Mouse (Mus musculus): ENCODE measurements at regions not wholly inside any gene's neighbourhood (a gene's known extent, or its start where the extent isn't known, plus 50 kb on each side); places are given as distances from the start of the nearest gene placed in this dataset.

- DNase-seq (ENCODE audit: low read depth in 2 of 2, low spot score in 2 of 2) = no peak
These were observed 53.8 kb upstream of the Phc1 start for GRCm38 (mm10) chr6:122394160-122394559.

GRCm38 (mm10) chr6:122393231-122393881, 53.0 kb upstream of the Phc1 start:
- no peak for DNase-seq (ENCODE audit: low read depth in 2 of 2, low spot score in 2 of 2)

- DNase-seq (ENCODE audit: low read depth in 2 of 2, low spot score in 2 of 2) = peak in 1 of 2 experiments; percentile 4
These were observed 51.6 kb upstream of the Phc1 start for GRCm38 (mm10) chr6:122391725-122392667.

GRCm38 (mm10) chr6:122391126-122391525, 50.8 kb upstream of the Phc1 start:
- no peak for DNase-seq (ENCODE audit: low read depth in 2 of 2, low spot score in 2 of 2)

- no peak for DNase-seq (ENCODE audit: low read depth in 2 of 2, low spot score in 2 of 2)
These were observed 50.4 kb upstream of the Phc1 start for GRCm38 (mm10) chr6:122390720-122391119.

Data from CD8-positive naive resting alpha-beta T cell, adult 2 months (primary cell).